Mouse (Mus musculus) Patski (cell line): ENCODE results near the gene Ebf1. TPM values are rescaled to one million over a fixed set of nuclear protein-coding genes. Genes with fewer than 3 reads are reported as not detected.

ENCODE experiments used
- ATAC-seq: fragments of 100-300 bp; one replicate; pipeline ENCODE4 v1.8.0; 2021
- CTCF ChIA-PET: fragments of 350-600 bp; sonication (Branson Sonifier 250); formaldehyde crosslinking; loops from one replicate; lab custom pipeline; 2022; ENCODE audit warnings: inconsistent platforms; lab: Charles Lee
- POLR2A ChIA-PET: fragments of 350-600 bp; sonication (Branson Sonifier 250); formaldehyde crosslinking; loops from one replicate; lab custom pipeline; 2022; ENCODE audit warnings: antibody characterized with exemption, inconsistent platforms; lab: Charles Lee
- DNase-seq: peaks from one replicate; pipeline ENCODE4 v3.0.0-alpha.2; 2011; ENCODE audit warnings: low read depth, low spot score
- H3K27me3 ChIP-seq: fragments of 371-371 bp; one replicate; pipeline ENCODE4 v1.5.1; 2021
- CTCF ChIP-seq: fragments of 100-300 bp; IDR thresholded peaks from one replicate; pipeline ENCODE4 v1.5.1; 2021
- in situ Hi-C: fragments of 300-500 bp; cut with MboI; formaldehyde crosslinking; loops from 3 replicates; pipeline ENCODE4 v1.11.1; 2018; ENCODE audit warnings: low pct_unique_long_range_greater_than_20kb, mixed read lengths
- polyA plus RNA-seq: library from polyadenylated mRNA; unstranded; gene quantifications from one replicate; pipeline ENCODE4 v1.2.3, GENCODE M21; 2021

Gene Ebf1
- polyA plus RNA-seq, 1 experiment from 2014 or later, result 7.3 TPM

DNA sequence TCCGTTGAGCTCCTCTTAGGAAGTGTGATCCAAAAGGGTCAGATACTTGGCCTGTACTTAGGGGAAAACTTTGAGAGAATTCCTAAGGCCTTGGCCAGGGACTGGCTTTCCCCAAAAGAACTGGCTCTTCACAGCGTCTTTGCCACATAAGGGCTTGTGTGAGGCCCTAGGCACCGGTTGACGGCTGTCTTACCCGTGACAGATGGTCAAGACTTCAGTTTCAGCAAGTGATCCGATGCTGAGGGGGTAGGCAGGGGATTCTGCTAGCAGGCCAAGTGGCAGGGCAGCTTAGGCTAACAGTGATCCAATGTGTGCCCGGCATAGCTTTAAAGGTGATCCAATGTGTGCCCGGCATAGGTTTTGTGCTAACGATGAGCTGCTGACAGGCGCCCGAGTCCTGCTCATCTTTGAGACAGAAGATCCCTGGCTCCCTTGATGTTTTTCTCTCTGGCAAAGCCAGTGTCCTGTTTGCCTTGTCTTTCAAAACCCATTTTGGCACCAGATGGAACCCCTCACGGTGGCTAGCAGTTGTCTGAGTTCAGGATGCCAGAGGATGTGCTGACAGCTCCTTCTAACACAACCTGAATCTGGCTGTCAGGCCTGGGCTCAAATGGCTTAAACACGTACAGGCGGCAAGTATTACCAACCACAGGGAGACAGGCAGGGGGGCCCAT, 249.5 kb downstream of the Ebf1 start:
- ATAC-seq (no peak), DNase-seq (no peak)
- TF ChIP-seq CTCF, result no peak
- in situ Hi-C loops, result no loop called here
- ChIA-PET POLR2A (no interaction called here), CTCF (interaction anchor here (1.2 to 1.7 kb wide), 4 partner anchors 9 to 20 kb away, joined by 3 to 4 read pairs (median 3); no protein-coding TSS in a partner anchor)
- no peaks in the 10 kb centered on the region for H3K27me3 ChIP-seq

DNA sequence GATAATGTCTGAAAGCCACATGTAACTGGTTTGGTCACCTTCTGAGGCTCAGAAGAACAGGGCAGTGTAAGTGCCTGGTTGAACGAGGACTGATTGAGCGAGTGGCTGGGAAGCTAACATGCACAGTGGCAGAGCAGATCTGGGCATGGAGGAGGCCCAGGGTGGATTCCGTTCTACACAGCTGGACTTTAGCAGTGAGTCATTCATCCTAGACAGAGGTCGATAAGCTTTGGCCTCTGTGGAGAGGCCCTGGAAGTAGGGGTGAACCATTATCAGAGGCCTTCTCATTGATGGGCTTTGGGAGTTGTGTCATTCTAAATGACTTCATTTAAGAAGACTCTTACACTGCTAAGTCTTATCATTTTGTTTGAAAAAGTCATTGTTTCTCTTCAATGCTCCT, 250.3 kb downstream of the Ebf1 start:
- in situ Hi-C loops, result no loop called here
- no peak for TF ChIP-seq CTCF

DNA sequence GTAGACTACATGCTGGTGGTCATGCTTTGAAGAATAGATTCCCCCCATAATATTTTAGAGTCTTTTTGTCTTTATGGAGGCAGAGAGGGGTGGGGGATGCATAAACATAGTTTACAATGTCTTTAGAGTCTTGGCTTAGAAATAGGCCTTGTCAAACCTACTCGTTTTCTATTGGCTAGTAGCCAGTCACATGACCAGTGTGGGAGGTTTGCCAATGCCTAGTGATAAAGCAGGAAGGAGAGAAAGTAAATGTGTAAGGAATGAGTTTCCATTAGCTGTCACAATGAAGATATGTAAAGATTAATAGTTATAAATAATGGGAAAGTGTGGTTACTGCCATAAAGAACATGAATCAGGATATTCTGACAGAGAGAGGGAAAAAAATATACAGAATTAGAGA, 256.8 kb downstream of the Ebf1 start:
- H3K27me3 ChIP-seq, result no peaks in the 10 kb centered on the region
- POLR2A ChIA-PET, result interaction anchor here (1.5 kb wide), 1 partner anchor 21 kb away, joined by 3 read pairs; no protein-coding TSS in a partner anchor
- ATAC-seq (no peak), DNase-seq (no peak)
- in situ Hi-C loops, result no loop called here
- no peak for TF ChIP-seq CTCF
- CTCF ChIA-PET, result no interaction called here

More for the DNA sequence above, 250.3 kb downstream of the Ebf1 start:
- DNase-seq (no peak), ATAC-seq (no peak)
- CTCF ChIA-PET, result interaction anchor here (1.6 to 1.7 kb wide), 2 partner anchors 11 to 19 kb away, joined by 3 to 4 read pairs; no protein-coding TSS in a partner anchor
- no peaks in the 10 kb centered on the region for H3K27me3 ChIP-seq
- POLR2A ChIA-PET, result no interaction called here

DNA sequence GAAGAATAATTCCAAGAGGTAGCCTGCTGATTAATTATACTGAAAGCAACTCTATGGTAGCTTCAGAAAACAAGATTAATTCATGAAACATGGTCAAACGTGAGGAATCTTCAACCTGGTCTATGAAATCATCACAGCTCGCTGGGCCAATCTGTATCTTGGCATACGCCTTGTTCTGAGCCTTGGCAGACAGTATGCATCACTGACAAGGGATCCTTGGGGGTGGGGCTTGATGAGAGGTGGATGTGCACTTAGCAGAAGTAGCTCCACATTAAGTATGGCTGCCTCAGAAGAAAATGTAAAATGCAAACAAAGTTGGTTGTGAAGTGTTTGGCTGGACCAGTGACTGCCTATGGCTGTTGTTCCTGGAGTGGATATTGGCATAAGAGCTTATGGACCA, 258.1 kb downstream of the Ebf1 start:
- no peaks in the 10 kb centered on the region for H3K27me3 ChIP-seq
- CTCF ChIA-PET, result interaction anchor here (1.1 kb wide), 1 partner anchor 9 kb away, joined by 3 read pairs; no protein-coding TSS in a partner anchor
- in situ Hi-C loops, result no loop called here
- ATAC-seq, result no peak
- no peak for DNase-seq
- POLR2A ChIA-PET, result interaction anchor here (1.5 kb wide), 1 partner anchor 22 kb away, joined by 3 read pairs; no protein-coding TSS in a partner anchor
- no peak for TF ChIP-seq CTCF

DNA sequence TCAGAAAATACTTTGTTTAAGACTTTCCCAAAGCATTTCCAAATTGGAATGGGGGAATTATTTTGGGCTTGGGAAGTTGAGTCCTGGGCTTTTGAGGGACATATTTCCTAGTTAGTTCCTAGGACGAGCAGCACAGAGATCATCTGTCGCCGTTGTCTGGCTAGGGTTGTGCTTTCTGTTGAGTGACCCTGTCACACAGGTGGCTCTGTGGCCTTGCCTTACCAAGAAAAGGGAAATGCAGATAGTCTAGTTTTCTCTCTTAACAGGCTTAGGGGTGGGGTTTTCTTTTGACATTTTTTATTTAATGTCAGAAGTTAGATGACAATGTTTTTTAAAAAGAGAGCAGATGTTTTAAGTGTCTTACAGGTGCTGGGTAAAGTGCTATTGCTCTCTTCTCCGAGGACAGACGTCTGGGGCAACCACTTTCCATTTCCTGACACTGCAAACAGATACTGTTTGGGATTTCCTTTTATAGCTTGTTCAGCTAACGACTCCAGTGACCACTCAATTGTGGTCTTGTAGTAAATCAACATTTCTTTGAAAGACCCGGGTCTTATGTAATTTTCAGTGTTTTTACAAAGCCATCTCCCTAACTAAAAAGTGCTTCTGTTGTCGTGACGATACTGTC, 264.1 kb downstream of the Ebf1 start:
- in situ Hi-C loops, result no loop called here
- no peak for TF ChIP-seq CTCF
- ChIA-PET CTCF (interaction anchor here (1.0 kb wide), 2 partner anchors 21 to 27 kb away, joined by 3 read pairs; no protein-coding TSS in a partner anchor), POLR2A (no interaction called here)
- ATAC-seq (no peak), DNase-seq (no peak)
- no peaks in the 10 kb centered on the region for H3K27me3 ChIP-seq

DNA sequence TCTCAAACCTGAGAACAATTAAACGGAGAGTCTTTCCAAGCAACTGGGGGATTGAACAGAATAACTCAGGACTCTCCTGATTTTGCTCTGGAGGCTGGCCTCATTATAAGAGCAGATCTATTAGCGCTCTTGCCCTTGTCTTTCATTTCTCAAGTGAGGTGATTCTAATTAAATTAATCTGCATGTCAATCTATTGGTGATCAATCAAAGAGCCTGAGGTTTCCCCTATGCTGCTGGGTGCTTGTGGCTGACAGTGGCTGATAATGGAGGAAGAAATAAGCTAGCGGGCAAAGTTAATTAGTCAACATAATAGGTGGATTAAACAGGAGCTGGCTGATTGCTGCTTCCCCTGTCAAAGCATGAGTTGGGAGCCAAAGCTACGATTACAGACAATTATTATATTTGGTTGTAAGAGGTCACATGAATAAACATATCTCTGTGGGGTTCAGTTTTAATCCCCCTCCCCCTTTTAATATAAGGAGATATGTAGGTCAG, 265.4 kb downstream of the Ebf1 start:
- DNase-seq (no peak), ATAC-seq (no peak)
- in situ Hi-C loops, result no loop called here
- TF ChIP-seq CTCF, result no peak
- ChIA-PET POLR2A (no interaction called here), CTCF (no interaction called here)
- no peaks in the 10 kb centered on the region for H3K27me3 ChIP-seq

DNA sequence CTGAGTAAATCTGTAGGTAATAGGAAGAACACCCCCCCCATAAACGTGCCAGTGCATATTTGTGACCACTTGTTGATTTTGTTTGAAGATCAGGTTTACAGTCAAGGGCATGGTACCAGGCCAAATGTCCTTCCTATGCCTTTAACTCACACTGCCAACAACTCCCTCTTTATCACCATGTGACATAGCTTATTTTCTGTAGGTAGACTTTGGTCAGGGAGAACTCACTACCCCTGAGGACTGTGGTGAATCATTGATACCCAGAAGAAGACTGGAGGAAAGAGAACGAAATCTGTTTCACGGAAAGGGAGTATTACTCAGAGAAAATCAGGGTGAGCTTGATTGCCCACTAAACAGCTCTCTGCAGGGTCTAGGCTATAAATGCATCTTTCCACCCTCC, 267.2 kb downstream of the Ebf1 start:
- DNase-seq (no peak), ATAC-seq (no peak)
- ChIA-PET POLR2A (interaction anchor here (0.6 kb wide), 1 partner anchor 604 kb away, joined by 3 read pairs; no protein-coding TSS in a partner anchor), CTCF (interaction anchor here (1.0 kb wide), 1 partner anchor 12 kb away, joined by 3 read pairs; no protein-coding TSS in a partner anchor)
- TF ChIP-seq CTCF, result no peak
- H3K27me3 ChIP-seq, result no peaks in the 10 kb centered on the region
- in situ Hi-C loops, result no loop called here

DNA sequence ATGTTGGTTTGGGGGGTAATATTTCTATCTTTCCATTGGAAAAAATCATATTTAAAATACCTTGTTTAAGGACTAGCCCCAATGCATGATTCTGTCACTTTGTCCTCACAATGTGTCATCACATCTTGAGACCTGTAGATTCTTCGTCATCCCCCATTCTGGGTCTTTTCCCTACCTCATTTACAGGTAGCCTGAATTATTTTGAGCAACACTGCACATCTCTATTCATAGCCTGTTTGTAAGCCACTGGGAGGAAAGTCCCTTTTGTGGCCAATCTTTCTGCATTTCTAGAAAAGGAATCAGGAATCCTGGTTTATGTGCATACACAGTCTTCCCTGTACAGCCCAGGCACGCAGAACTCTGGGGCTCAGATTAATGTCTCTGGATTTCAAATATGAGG, 269.8 kb downstream of the Ebf1 start:
- in situ Hi-C loops, result no loop called here
- ATAC-seq (no peak), DNase-seq (no peak)
- no peak for TF ChIP-seq CTCF
- ChIA-PET CTCF (no interaction called here), POLR2A (no interaction called here)
- no peaks in the 10 kb centered on the region for H3K27me3 ChIP-seq

DNA sequence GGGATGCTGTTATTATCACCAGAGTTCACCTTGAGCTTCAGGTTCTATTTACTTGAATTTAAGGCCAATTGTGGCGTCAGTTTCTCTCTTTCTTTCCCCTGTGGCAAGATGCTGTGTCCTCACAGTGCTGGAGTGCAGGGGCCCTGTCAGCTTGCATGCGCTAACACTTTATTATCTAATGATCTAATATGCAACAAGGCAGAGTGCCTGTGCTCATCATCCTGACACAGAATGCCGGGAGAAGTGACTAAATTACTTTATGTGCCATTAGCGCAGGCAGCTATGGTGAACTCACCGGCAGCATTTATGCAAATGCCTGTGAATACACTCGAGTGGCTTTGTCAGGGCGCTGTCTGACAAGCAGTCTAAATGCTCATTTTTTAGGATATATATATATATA, 270.6 kb downstream of the Ebf1 start:
- ATAC-seq, result no peak
- H3K27me3 ChIP-seq, result no peaks in the 10 kb centered on the region
- ChIA-PET POLR2A (no interaction called here), CTCF (no interaction called here)
- no peak for TF ChIP-seq CTCF
- in situ Hi-C loops, result no loop called here
- no peak for DNase-seq

DNA sequence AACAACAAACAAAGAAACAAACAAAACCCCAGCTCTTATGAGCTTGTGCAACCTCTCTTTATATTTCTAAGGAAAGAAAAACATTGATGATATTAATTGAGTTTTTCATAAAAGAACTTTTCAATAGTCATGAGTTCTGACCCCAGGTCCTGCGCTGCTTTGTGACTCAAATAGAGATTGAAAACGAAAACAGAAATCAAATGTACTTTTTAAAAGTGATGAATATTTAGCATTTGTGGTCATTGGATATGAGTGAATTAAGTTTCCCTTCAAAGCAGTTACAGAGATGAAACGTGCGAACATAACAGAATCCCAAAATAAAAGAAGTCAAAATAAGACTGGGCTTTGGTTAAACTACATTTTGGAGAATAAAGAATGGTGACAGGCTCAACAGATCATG, 271.3 kb downstream of the Ebf1 start:
- ATAC-seq (no peak), DNase-seq (no peak)
- TF ChIP-seq CTCF, result no peak
- H3K27me3 ChIP-seq, result no peaks in the 10 kb centered on the region
- ChIA-PET CTCF (no interaction called here), POLR2A (no interaction called here)
- in situ Hi-C loops, result no loop called here
